Mouse (Mus musculus) bone marrow, adult 2 months (tissue): Measurements from ENCODE around the gene Rhbdf1. TPM values are rescaled to one million over a fixed set of nuclear protein-coding genes. Genes with fewer than 3 reads are reported as not detected.

Experiments used
- H3K27ac ChIP-seq: fragments of 200-500 bp; 2 replicates; pipeline ENCODE4 v1.5.1; 2012; ENCODE audit warnings: low read depth, mild to moderate bottlenecking, control low read depth, inconsistent platforms, low read length; ENCODE audit not compliant: control insufficient read depth, poor library complexity, insufficient read depth
- H3K4me1 ChIP-seq: fragments of 200-500 bp; 2 replicates; pipeline ENCODE4 v1.6.1; 2011; ENCODE audit warnings: low read length; ENCODE audit not compliant: control insufficient read depth, insufficient read depth
- H3K4me3 ChIP-seq: fragments of 200-500 bp; replicated peaks from 2 replicates; pipeline ENCODE3; 2011; ENCODE audit warnings: mild to moderate bottlenecking, low read depth, low read length, control low read depth; ENCODE audit not compliant: control insufficient read depth
- CTCF ChIP-seq: fragments of 200-500 bp; IDR thresholded peaks from 2 replicates; pipeline ENCODE4 v1.5.1; 2011; ENCODE audit warnings: low read length, control low read depth; ENCODE audit not compliant: control insufficient read depth, insufficient read depth
- POLR2A ChIP-seq: fragments of 200-500 bp; IDR thresholded peaks from 2 replicates; pipeline ENCODE4 v1.6.1; 2011; ENCODE audit warnings: low read depth, mild to moderate bottlenecking, control low read depth, low read length, borderline replicate concordance; ENCODE audit not compliant: control insufficient read depth
- WGBS: fragments of 180-500 bp; shearing (Covaris S2); methylation state at CpG from one replicate; pipeline ENCODE4 v1.1.7; 2018; 5-methylcytosine and 5-hydroxymethylcytosine counted together
- polyA plus RNA-seq: library from polyadenylated mRNA; stranded (reverse); fragments of >200 nt; gene quantifications from 2 replicates; pipeline ENCODE4 v1.2.4, GENCODE M21; 2011; ENCODE audit warnings: low replicate concordance; ENCODE audit not compliant: missing spikeins, insufficient read depth, insufficient read length

Rhbdf1 gene
- polyA plus RNA-seq: 2.4 and 4.2 TPM in 2 replicates

DNA sequence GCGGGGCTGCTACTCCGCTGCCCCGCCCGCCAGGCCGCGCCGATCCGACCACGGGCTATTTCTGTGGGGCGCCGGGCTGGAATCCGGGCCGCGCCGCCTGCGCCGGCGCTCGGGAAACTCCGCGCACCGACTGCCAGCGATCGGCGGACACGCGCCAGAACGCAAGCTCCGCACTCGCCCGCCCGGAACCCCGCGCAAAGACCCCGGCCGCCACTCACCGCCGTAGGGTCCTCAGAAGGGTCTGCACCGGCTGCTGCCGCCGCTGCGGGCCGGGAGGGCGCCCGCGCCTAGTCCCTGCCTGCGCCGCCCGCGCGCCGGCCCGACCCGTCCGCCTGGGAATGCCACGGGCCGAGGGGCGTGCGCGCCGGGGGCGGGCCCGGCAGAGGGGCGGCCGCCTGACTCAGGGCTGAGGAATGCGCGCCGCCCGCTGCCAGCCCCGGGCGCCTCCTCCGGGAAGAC lies at the start of gene Rhbdf1:
Gene Rhbdf1, minus strand, starts transcription at position 350 of the 459 bp plus-strand sequence.
- no peak within 1 kb of the TSS for H3K27ac ChIP-seq
- no peak within 1 kb of the TSS for H3K4me3 ChIP-seq
- TF ChIP-seq POLR2A (no peak), CTCF (no peak)
- 1% methylated on average over 64 of the region's 72 CpGs for WGBS
- H3K4me1 ChIP-seq: peaks cover 9% of the 10 kb centered on the region

DNA sequence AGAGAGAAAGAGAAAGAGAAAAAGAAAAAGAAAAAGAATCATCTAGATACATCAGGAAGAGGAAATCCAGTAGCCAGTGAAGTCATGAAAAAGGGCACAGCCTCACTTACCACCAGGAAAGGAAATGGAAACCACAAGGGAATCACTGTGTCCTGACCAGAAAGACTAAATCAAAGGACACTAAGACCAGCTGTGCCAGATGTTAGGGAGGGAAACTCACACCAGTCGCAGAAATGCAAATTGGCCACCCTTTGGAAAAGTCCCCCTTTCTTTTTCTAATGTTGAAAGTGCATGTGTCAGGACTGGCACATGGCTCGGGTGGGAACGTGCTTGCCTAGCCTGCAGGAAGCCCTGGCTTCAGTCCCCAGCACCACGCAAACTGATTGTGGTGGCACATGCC lies 49.1 kb upstream of the Rhbdf1 start:
- WGBS: 26% methylated on average over 4 of the region's 4 CpGs
- H3K27ac ChIP-seq: no peak overlapping the region
- H3K4me1 ChIP-seq: peaks cover 3% of the 10 kb centered on the region
- no peak overlapping the region for H3K4me3 ChIP-seq
- no peak; the same call in 1 of the 2 replicates for TF ChIP-seq CTCF
- no peak for TF ChIP-seq POLR2A

DNA sequence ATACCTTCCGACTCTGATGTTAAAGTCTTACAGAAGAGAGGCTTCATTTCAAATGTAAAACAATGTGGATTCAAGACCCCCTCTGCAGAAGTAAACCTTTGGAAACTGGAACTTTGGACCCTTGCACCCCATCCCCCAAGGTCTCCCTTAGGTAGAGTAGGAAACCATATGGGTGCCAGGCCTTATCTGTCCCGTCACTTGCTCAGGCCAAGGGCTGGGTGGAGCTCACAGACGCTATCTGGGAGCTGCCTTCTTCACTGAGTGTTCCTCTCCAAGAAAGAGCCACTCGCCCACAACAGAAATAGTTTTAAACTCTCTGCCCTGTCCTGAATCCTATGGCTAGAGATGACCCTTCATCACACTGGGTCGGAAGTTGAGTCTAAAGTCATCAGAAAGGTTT lies 46.9 kb upstream of the Rhbdf1 start:
- H3K4me1 ChIP-seq: peaks cover 3% of the 10 kb centered on the region
- no peak for TF ChIP-seq CTCF
- 60% methylated on average over 5 of the region's 5 CpGs for WGBS
- peak overlapping the region; percentile 96 for H3K27ac ChIP-seq
- H3K4me3 ChIP-seq: peak overlapping the region; percentile 6

DNA sequence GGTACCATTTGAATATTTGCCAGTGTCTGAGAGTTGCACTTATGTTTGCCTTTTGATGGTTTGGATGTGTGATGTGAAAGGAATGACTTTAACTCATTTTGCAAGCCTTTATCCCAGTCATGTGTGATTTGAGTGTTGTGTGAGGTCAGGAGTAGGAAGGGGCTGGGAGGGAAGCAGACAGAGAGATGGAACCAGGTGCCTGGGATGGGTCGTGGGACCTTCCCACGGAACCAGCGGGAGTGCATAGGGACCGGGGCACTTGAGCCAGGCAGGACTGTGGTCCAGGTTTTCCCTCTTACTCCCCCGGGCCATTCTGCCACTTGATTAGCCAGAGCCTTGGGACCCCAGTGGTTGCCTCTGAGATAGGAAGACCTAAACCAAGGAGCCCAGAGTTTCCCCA lies 45.9 kb upstream of the Rhbdf1 start:
- H3K4me3 ChIP-seq: peak overlapping the region; percentile 4
- TF ChIP-seq POLR2A: no peak
- H3K4me1 ChIP-seq: peaks cover 3% of the 10 kb centered on the region
- H3K27ac ChIP-seq: peak overlapping the region; percentile 96
- 25% methylated on average over 5 of the region's 5 CpGs for WGBS

DNA sequence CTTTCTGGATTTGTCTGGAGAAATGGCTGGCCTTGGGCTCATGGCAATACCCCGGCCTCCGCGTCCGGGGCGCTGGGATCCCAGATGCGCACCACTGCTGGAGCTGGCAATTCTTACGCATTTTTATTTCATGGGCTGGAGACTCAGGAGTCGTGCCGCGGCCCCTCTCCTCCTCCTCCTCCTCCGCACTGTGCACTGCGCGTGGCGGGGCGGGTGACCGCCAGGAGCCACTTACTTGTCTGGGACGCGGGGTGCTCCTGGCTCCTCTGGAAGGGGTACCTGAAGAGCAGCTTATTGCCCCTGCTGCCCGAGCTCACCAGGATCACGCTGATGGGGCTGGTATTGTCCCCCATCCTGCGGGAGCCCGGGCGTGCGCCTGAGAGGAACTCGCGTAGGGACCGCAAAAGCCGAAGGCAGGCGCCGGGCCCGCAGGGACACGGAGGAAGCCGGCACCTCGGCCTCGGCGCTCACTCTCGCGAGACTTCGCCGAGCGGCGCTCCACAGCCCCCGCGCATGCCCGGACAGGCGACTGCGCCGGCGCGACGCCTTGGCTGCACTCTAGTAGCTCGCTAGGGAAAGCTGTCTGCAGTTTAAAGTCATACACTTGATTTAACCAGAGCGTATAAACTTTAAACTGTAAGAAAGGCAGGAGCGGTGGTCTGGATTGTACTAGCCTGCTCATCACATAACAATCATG lies 45.2 kb upstream of the Rhbdf1 start, which contains the start of gene Nprl3:
Gene Nprl3, minus strand, starts transcription at position 520 of the 697 bp plus-strand sequence.
- TF ChIP-seq POLR2A (peak; percentile 93; the same call in 1 of the 2 replicates), CTCF (no peak)
- WGBS: under 1% methylated on average over 54 of the region's 54 CpGs

DNA sequence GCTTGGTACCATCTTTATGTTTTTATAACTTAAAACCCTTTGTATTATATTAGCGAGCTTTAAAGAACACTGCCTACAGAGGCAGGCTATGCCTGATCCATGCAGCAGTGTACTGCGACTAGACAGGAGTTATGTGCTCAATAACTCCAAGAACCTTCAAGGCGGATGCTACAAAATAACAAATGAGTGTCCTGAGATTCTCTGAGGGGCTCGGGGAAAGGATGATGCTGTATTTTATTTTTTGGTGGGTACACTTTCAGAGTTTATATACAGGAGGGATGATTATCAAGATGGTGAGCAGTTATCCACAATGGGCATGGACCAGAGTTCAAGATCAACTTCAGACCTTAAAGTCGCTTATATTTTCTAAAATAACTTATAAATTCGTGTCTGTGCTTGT lies 44.7 kb upstream of the Rhbdf1 start:
- 27% methylated on average over 6 of the region's 6 CpGs for WGBS
- Histone ChIP-seq H3K27ac (peak overlapping the region; percentile 96), H3K4me1 (peaks cover 3% of the 10 kb centered on the region), H3K4me3 (peak overlapping the region; percentile 94)
- no peak for TF ChIP-seq POLR2A
- TF ChIP-seq CTCF: no peak

More for the DNA sequence above, 45.2 kb upstream of the Rhbdf1 start, which contains the start of gene Nprl3:
- H3K4me3 ChIP-seq: peak within 1 kb of the TSS; percentile 94
- peaks cover 3% of the 10 kb centered on the region for H3K4me1 ChIP-seq
- H3K27ac ChIP-seq: peak within 1 kb of the TSS; percentile 96

DNA sequence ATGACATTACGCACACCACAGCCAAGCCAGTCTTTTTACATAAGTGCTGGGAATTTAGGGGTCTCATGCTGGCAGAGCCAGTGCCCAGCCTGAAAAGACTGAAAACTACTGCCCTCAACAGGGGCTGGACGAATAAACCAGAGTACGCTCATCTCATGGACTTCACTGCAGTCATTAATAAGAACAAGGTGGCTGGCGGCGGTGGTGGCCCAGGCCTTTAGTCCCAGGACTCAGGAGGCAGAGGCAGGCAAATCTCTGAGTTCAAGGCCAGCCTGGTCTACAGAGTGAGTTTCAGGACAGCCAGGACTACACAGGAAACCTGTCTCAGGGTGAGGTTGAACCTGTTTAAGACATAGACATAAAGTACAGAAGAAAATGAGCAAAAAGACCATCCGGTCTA lies 44.1 kb upstream of the Rhbdf1 start:
- Histone ChIP-seq H3K27ac (peak overlapping the region; percentile 36), H3K4me1 (peaks cover under 1% of the 10 kb centered on the region; the same call in 1 of the 2 replicates), H3K4me3 (no peak overlapping the region)
- no peak for TF ChIP-seq POLR2A
- TF ChIP-seq CTCF: no peak
- 91% methylated on average over 6 of the region's 6 CpGs for WGBS

DNA sequence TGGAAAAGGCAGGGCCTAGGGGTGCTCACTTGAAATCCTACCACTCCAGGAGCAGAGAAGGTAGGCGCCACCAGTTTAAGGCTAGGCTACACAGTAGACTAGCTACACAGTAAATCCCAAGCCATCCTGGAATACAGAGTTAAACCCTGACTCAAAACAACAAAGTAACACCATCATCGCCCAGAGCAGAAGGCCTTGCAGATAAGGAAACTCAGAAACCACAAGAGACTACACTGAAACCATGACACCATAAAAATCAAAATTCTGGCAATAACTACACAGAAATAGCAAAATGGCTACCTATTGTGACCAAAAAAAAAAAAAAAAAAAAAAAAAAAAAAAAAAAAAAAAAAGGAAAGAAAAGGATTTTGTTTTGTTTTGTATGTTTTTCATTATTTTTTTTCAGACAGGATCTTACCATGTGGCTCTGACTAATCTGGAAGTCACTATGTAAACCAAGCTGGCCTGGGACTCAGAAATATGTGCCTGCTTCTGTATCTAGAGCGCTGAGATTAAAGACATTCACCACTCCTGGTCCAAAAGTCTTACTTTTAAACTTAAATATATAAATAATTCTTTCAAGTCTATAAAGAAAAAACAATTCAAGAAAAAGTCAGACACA lies 43.1 kb upstream of the Rhbdf1 start:
- TF ChIP-seq POLR2A: no peak
- no peak for TF ChIP-seq CTCF
- Histone ChIP-seq H3K4me1 (no peaks in the 10 kb centered on the region; the same call in 1 of the 2 replicates), H3K4me3 (no peak overlapping the region), H3K27ac (peak overlapping the region; percentile 73; the same call in 1 of the 2 replicates)
- WGBS: 57% methylated on average over 3 of the region's 3 CpGs
